Mouse (Mus musculus) CH12.LX (cell line): ENCODE measurements around the gene Cldn19. TPM values are rescaled to one million over a fixed set of nuclear protein-coding genes. Genes with fewer than 3 reads are reported as not detected.

ENCODE experiments used
- DNase-seq: peaks from one replicate; pipeline ENCODE4 v3.0.0-alpha.2; 2013; ENCODE audit errors: extremely low read depth
- H3K27ac ChIP-seq: 2 replicates; pipeline ENCODE4 v1.5.1; 2012; ENCODE audit warnings: low read depth, mild to moderate bottlenecking, control low read depth, moderate library complexity; ENCODE audit not compliant: insufficient read depth
- H3K27me3 ChIP-seq: replicated peaks from 2 replicates; pipeline ENCODE3; 2012; ENCODE audit warnings: inconsistent platforms
- H3K36me3 ChIP-seq, 2 experiments: replicated peaks in 1 of 2; 2 replicates each; pipeline versions ENCODE3 to v1.6.1; 2012; ENCODE audit warnings: inconsistent platforms in 1 of 2, low read length in 1 of 2, mild to moderate bottlenecking in 1 of 2, mixed read lengths in 1 of 2, moderate library complexity in 1 of 2; ENCODE audit not compliant: control insufficient read depth in 1 of 2, insufficient read depth in 1 of 2
- H3K4me1 ChIP-seq, 2 experiments: 2 replicates each; pipeline ENCODE4 v1.6.1; 2012; ENCODE audit warnings: inconsistent platforms in 1 of 2, moderate library complexity in 1 of 2; ENCODE audit not compliant: insufficient read depth in 2 of 2, control insufficient read depth in 1 of 2
- H3K4me2 ChIP-seq: 2 replicates; pipeline ENCODE4 v1.6.1; 2012; ENCODE audit warnings: low read depth, mild to moderate bottlenecking, control low read depth; ENCODE audit not compliant: poor library complexity, insufficient read depth, severe bottlenecking
- H3K4me3 ChIP-seq, 3 experiments: fragments of 150-350 bp in 1 of 3; sonication (generic) in 1 of 3; replicated peaks in 1 of 3; 2 replicates each; pipeline versions ENCODE3 to v1.5.1; 2011 to 2012; ENCODE audit warnings: low read depth in 2 of 3, low read length in 2 of 3, mild to moderate bottlenecking in 2 of 3, moderate library complexity in 2 of 3, control low read depth in 1 of 3, improper control_type of control experiment in 1 of 3, inconsistent platforms in 1 of 3, mixed read lengths in 1 of 3; ENCODE audit not compliant: poor library complexity in 1 of 3
- H3K79me2 ChIP-seq: replicated peaks from 2 replicates; pipeline ENCODE4 v1.6.1; 2012; ENCODE audit warnings: mild to moderate bottlenecking, moderate library complexity; ENCODE audit not compliant: control insufficient read depth, poor library complexity, insufficient read depth, severe bottlenecking; ENCODE audit errors: extremely low read depth
- H3K9ac ChIP-seq: 2 replicates; pipeline ENCODE4 v1.6.1; 2012; ENCODE audit warnings: low read depth, mild to moderate bottlenecking, control low read depth, moderate library complexity; ENCODE audit not compliant: insufficient read depth
- H3K9me3 ChIP-seq: replicated peaks from 2 replicates; pipeline ENCODE3; 2012; ENCODE audit warnings: low read length, inconsistent platforms, mixed read lengths
- CHD2 ChIP-seq: IDR thresholded peaks from 2 replicates; pipeline ENCODE4 v1.6.1; 2011; ENCODE audit warnings: low read length, improper control_type of control experiment
- CTCF ChIP-seq, 2 experiments: IDR thresholded peaks in 1 of 2; conservative IDR thresholded peaks in 1 of 2; 2 replicates each; pipeline ENCODE4 v1.5.1; 2011 to 2012; ENCODE audit warnings: low read depth in 2 of 2, low read length in 2 of 2, improper control_type of control experiment in 1 of 2, inconsistent platforms in 1 of 2, mild to moderate bottlenecking in 1 of 2, moderate library complexity in 1 of 2
- E2F4 ChIP-seq: IDR thresholded peaks from 2 replicates; pipeline ENCODE4 v1.6.1; 2011; ENCODE audit warnings: low read depth, low read length, improper control_type of control experiment; ENCODE audit not compliant: insufficient replicate concordance
- ETS1 ChIP-seq: conservative IDR thresholded peaks from 2 replicates; pipeline ENCODE4 v1.6.1; 2012; ENCODE audit warnings: low read depth, mild to moderate bottlenecking, inconsistent platforms, low read length, improper control_type of control experiment, moderate library complexity
- IRF4 ChIP-seq: IDR thresholded peaks from 2 replicates; pipeline ENCODE4 v1.6.1; 2014; ENCODE audit warnings: low read depth, mild to moderate bottlenecking, inconsistent platforms, low read length, improper control_type of control experiment
- MAFK ChIP-seq: IDR thresholded peaks from 2 replicates; pipeline ENCODE4 v1.6.1; 2011; ENCODE audit warnings: low read length, improper control_type of control experiment; ENCODE audit not compliant: insufficient replicate concordance
- MEF2A ChIP-seq: IDR thresholded peaks from 2 replicates; pipeline ENCODE4 v1.6.1; 2014; ENCODE audit warnings: low read depth, mild to moderate bottlenecking, inconsistent platforms, low read length, improper control_type of control experiment, borderline replicate concordance
- NRF1 ChIP-seq: IDR thresholded peaks from 2 replicates; pipeline ENCODE4 v1.6.1; 2014; ENCODE audit warnings: low read depth, mild to moderate bottlenecking, inconsistent platforms, low read length, improper control_type of control experiment, moderate library complexity
- POLR2AphosphoS2 ChIP-seq: IDR thresholded peaks from 2 replicates; pipeline ENCODE4 v1.6.1; 2011; ENCODE audit warnings: low read depth, low read length, improper control_type of control experiment
- RAD21 ChIP-seq: IDR thresholded peaks from 2 replicates; pipeline ENCODE4 v1.6.1; 2011; ENCODE audit warnings: low read depth, mild to moderate bottlenecking, low read length, improper control_type of control experiment, moderate library complexity
- RCOR1 ChIP-seq: conservative IDR thresholded peaks from 2 replicates; pipeline ENCODE4 v1.6.1; 2012; ENCODE audit warnings: low read depth, mild to moderate bottlenecking, inconsistent platforms, low read length, improper control_type of control experiment
- dilution Hi-C: fragments of 300-500 bp; cut with MboI; formaldehyde crosslinking; loops from 2 replicates; pipeline ENCODE4 v1.14.3; 2020; ENCODE audit warnings: low sequenced_read_pairs; ENCODE audit not compliant: extremely low pct_unique_long_range_greater_than_20kb, extremely low pct_ligation_motif_present
- in situ Hi-C: fragments of 300-500 bp; cut with MboI; formaldehyde crosslinking; loops from 3 replicates; pipeline ENCODE4 v1.14.3; 2019; ENCODE audit warnings: low sequenced_read_pairs, low pct_ligation_motif_present, low pct_unique_long_range_greater_than_20kb, mixed read lengths
- polyA plus RNA-seq: library from polyadenylated mRNA; unstranded; fragments of >175 nt; gene quantifications from 2 replicates; pipeline ENCODE4 v1.2.1, GENCODE M21; 2012; ENCODE audit warnings: low read depth; ENCODE audit not compliant: insufficient read length
- total RNA-seq, 2 experiments: library from RNA; depleted of rRNA; stranded (reverse); fragments of 300-350 nt in 1 of 2; fragments of >200 nt in 1 of 2; gene quantifications; 2 replicates each; pipeline ENCODE4 v1.2.3; 2012 to 2014

Gene Cldn19
- total and polyA plus RNA-seq, 3 experiments, result 0.09 TPM; not detected in 2

- Histone ChIP-seq H3K4me1 (peaks cover 8 to 26% of the 10 kb centered on the region in 2 experiments), H3K4me3 (no peak overlapping the region), H3K4me2 (no peak overlapping the region), H3K9me3 (no peaks in the 10 kb centered on the region), H3K27ac (no peak overlapping the region), H3K9ac (no peak overlapping the region), H3K36me3 (no peaks in the 10 kb centered on the region), H3K79me2 (no peaks in the 10 kb centered on the region), H3K27me3 (no peaks in the 10 kb centered on the region)
- dilution Hi-C loops (no loop called here), in situ Hi-C loops (loop anchor here (5.0 to 25.0 kb wide), 2 partner anchors 83 to 403 kb away; partner anchors contain the start of gene Guca2b)
- TF ChIP-seq ETS1 (no peak), MAFK (no peak), CHD2 (no peak), E2F4 (no peak), CTCF (conservative IDR thresholded peaks at IDR 0.05 in 1 of 2, IDR thresholded peaks at IDR 0.05 in 1 of 2; ENCODE audit: low read depth in 2 of 2, low read length in 2 of 2) (peak in 1 of 2 experiments; percentile 45; a peak in 2 of 4 replicates), MEF2A (peak; percentile 36; the same call in 1 of the 2 replicates), RAD21 (no peak)
- DNase-seq, result no peak
Measured at GRCm38 (mm10) chr4:119259344-119260254, 4.4 kb downstream of the Cldn19 start.

GRCm38 (mm10) chr4:119261087-119261713, 6.0 kb downstream of the Cldn19 start:
- no peak overlapping the region for H3K4me2 ChIP-seq
- TF ChIP-seq RCOR1 (no peak), IRF4 (no peak), NRF1 (no peak), MEF2A (no peak), POLR2AphosphoS2 (no peak)
- DNase-seq, result no peak
- in situ Hi-C loops (loop anchor here (25.0 kb wide), 1 partner anchor 401 kb away; the partner anchor contains the start of gene Guca2b), dilution Hi-C loops (no loop called here)
- no peaks in the 10 kb centered on the region for H3K27me3 ChIP-seq
- H3K4me1 ChIP-seq, result peaks cover 8 to 26% of the 10 kb centered on the region in 2 experiments
- no peak overlapping the region for H3K4me3 ChIP-seq
- H3K36me3 ChIP-seq, result no peaks in the 10 kb centered on the region
- no peaks in the 10 kb centered on the region for H3K9me3 ChIP-seq
- no peak overlapping the region for H3K9ac ChIP-seq
- no peaks in the 10 kb centered on the region for H3K79me2 ChIP-seq
- H3K27ac ChIP-seq, result no peak overlapping the region
